Mouse (Mus musculus) thymus, adult 2 months (tissue): ENCODE results near the gene Klk10. TPM values are rescaled to one million over a fixed set of nuclear protein-coding genes. Genes with fewer than 3 reads are reported as not detected.

Source experiments
- DNase-seq: peaks from one replicate; pipeline ENCODE4 v3.0.0; 2021
- H3K27ac ChIP-seq: fragments of 200-500 bp; 2 replicates; pipeline ENCODE4 v1.5.1; 2012; ENCODE audit warnings: low read length, control low read depth; ENCODE audit not compliant: control insufficient read depth, insufficient read depth
- H3K27me3 ChIP-seq: fragments of 200-500 bp; 2 replicates; pipeline ENCODE4 v1.6.1; 2012; ENCODE audit warnings: mild to moderate bottlenecking, low read length, moderate library complexity, mixed read lengths; ENCODE audit not compliant: control insufficient read depth, insufficient read depth
- H3K36me3 ChIP-seq: fragments of 200-500 bp; 2 replicates; pipeline ENCODE4 v1.6.1; 2012; ENCODE audit warnings: mild to moderate bottlenecking, low read length, moderate library complexity; ENCODE audit not compliant: control insufficient read depth, insufficient read depth
- H3K4me1 ChIP-seq: fragments of 200-500 bp; replicated peaks from 2 replicates; pipeline ENCODE4 v1.6.1; 2012; ENCODE audit warnings: low read length; ENCODE audit not compliant: control insufficient read depth, insufficient read depth
- H3K4me3 ChIP-seq: fragments of 200-500 bp; 2 replicates; pipeline ENCODE4 v1.5.1; 2012; ENCODE audit warnings: mild to moderate bottlenecking, low read length, control low read depth, moderate library complexity; ENCODE audit not compliant: control insufficient read depth, insufficient read depth
- CTCF ChIP-seq: fragments of 200-500 bp; IDR thresholded peaks from 2 replicates; pipeline ENCODE4 v1.5.1; 2012; ENCODE audit warnings: mild to moderate bottlenecking, control low read depth, low read length, moderate library complexity, borderline replicate concordance; ENCODE audit not compliant: control insufficient read depth, poor library complexity, insufficient read depth; ENCODE audit errors: extremely low read depth
- POLR2A ChIP-seq: fragments of 200-500 bp; IDR thresholded peaks from 2 replicates; pipeline ENCODE4 v1.6.1; 2012; ENCODE audit warnings: mild to moderate bottlenecking, low read length, control low read depth, moderate library complexity; ENCODE audit not compliant: control insufficient read depth, poor library complexity, insufficient read depth; ENCODE audit errors: extremely low read depth
- WGBS: fragments of 180-500 bp; shearing (Covaris S2); methylation state at CpG from one replicate; pipeline ENCODE4 v1.1.7; 2018; 5-methylcytosine and 5-hydroxymethylcytosine counted together
- polyA plus RNA-seq: library from polyadenylated mRNA; depleted of rRNA; stranded (reverse); fragments of >200 nt; gene quantifications from 2 replicates; pipeline ENCODE4 v1.2.3, GENCODE M21; 2012; rRNA removed

Klk10 gene
- polyA plus RNA-seq = 1.7 and 3.3 TPM in 2 replicates

- DNase-seq = no peak
- no peak within 1 kb of the TSS for H3K4me3 ChIP-seq
- WGBS = 48% methylated on average over 5 of the region's 5 CpGs
Measured at GRCm38 (mm10) chr7:43780746-43781145, at the start of gene Klk10. Gene Klk10, plus strand, starts transcription at chr7:43781035.

GRCm38 (mm10) chr7:43747788-43748187, 33.0 kb upstream of the Klk10 start:
- Histone ChIP-seq H3K36me3 (no peaks in the 10 kb centered on the region), H3K27me3 (no peaks in the 10 kb centered on the region), H3K4me1 (no peaks in the 10 kb centered on the region), H3K27ac (no peak overlapping the region), H3K4me3 (no peak overlapping the region)
- DNase-seq = no peak
- TF ChIP-seq CTCF = no peak
- no peak for TF ChIP-seq POLR2A
- WGBS = 17% methylated on average over 1 of the region's 1 CpGs

More at GRCm38 (mm10) chr7:43780746-43781145, at the start of gene Klk10:
- no peaks in the 10 kb centered on the region for H3K4me1 ChIP-seq
- no peaks in the 10 kb centered on the region for H3K36me3 ChIP-seq
- TF ChIP-seq CTCF = no peak
- no peak for TF ChIP-seq POLR2A
- no peaks in the 10 kb centered on the region for H3K27me3 ChIP-seq
- H3K27ac ChIP-seq = no peak within 1 kb of the TSS

- TF ChIP-seq CTCF (no peak), POLR2A (no peak)
- no peak overlapping the region for H3K27ac ChIP-seq
- no peak overlapping the region for H3K4me3 ChIP-seq
- no peaks in the 10 kb centered on the region for H3K36me3 ChIP-seq
- 44% methylated on average over 2 of the region's 2 CpGs for WGBS
- H3K27me3 ChIP-seq = no peaks in the 10 kb centered on the region
- no peak for DNase-seq
- H3K4me1 ChIP-seq = no peaks in the 10 kb centered on the region
Measured at GRCm38 (mm10) chr7:43752806-43753205, 28.0 kb upstream of the Klk10 start.

DNA sequence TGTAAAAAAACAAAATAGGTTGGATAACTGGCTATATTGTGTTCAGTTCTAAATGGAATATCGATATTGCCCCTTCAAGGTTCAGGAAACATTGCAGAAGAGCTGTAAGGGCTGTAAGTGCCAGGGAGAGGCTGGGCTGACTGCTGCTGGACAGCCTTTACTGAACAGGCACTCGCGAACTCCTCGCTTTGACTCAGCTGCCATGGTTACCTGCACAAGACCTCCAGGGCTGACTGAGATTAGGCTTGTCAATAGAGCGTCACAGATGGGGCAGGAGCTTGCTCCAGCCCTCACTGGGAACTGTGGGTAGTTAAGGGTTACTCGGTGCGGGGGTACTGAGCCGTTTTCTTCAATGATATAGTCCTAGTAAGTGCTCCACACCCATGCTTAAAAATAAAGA, 14.4 kb upstream of the Klk10 start:
- Histone ChIP-seq H3K4me3 (no peak overlapping the region), H3K36me3 (no peaks in the 10 kb centered on the region), H3K27me3 (no peaks in the 10 kb centered on the region), H3K27ac (no peak overlapping the region), H3K4me1 (no peaks in the 10 kb centered on the region)
- no peak for DNase-seq
- no peak for TF ChIP-seq CTCF
- no peak for TF ChIP-seq POLR2A
- WGBS = 73% methylated on average over 8 of the region's 8 CpGs

DNA sequence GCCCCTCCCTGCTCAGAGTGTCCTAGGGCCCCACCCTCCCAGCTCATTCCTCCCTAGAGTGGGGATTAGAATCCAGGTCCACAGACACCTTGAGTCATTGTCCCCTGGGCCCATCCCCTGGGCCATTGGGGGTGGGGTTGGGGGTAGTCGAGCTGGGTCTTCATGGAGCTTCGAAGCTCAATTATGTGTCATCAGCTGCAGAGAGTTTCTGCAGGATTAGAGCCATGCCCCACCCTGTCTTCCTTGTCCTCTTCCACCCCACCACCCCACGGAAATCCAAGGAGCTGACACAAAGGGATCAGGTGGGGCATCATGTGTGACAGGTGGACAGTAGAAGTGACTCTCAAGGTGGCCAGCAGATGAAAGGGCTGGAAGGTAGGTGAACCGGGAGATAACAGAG, 12.2 kb upstream of the Klk10 start, which contains the start of gene Klk12:
Gene Klk12 (plus strand): TSS at position 301 of the 400 bp plus-strand sequence.
- no peak within 1 kb of the TSS for H3K4me3 ChIP-seq
- no peaks in the 10 kb centered on the region for H3K36me3 ChIP-seq
- H3K27ac ChIP-seq = no peak within 1 kb of the TSS
- H3K4me1 ChIP-seq = no peaks in the 10 kb centered on the region
- no peak for TF ChIP-seq CTCF
- TF ChIP-seq POLR2A = no peak
- H3K27me3 ChIP-seq = no peaks in the 10 kb centered on the region
- no peak for DNase-seq
- 84% methylated on average over 4 of the region's 4 CpGs for WGBS

GRCm38 (mm10) chr7:43769636-43770035, 11.2 kb upstream of the Klk10 start:
- no peaks in the 10 kb centered on the region for H3K27me3 ChIP-seq
- H3K4me3 ChIP-seq = no peak overlapping the region
- 95% methylated on average over 8 of the region's 8 CpGs for WGBS
- no peaks in the 10 kb centered on the region for H3K36me3 ChIP-seq
- H3K27ac ChIP-seq = no peak overlapping the region
- H3K4me1 ChIP-seq = no peaks in the 10 kb centered on the region
- TF ChIP-seq POLR2A (no peak), CTCF (no peak)
- DNase-seq = no peak

DNA sequence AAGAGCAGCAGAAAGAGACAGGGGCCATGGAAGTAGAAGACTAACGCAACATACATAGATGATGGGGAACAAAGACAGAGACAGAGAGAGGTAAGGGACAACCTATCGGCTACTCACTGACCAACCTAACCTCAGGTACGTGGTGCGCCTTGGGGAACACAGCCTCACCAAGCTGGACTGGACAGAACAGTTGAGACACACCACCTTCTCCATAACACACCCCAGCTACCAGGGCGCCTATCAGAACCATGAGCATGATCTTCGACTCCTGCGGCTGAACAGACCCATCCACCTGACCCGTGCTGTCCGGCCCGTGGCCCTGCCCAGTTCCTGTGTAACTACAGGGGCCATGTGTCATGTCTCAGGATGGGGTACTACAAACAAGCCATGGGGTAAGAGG, 10.1 kb upstream of the Klk10 start:
- Histone ChIP-seq H3K4me3 (no peak overlapping the region), H3K36me3 (no peaks in the 10 kb centered on the region), H3K4me1 (no peaks in the 10 kb centered on the region), H3K27me3 (no peaks in the 10 kb centered on the region), H3K27ac (no peak overlapping the region)
- DNase-seq = no peak
- no peak for TF ChIP-seq CTCF
- TF ChIP-seq POLR2A = no peak
- WGBS = 94% methylated on average over 10 of the region's 10 CpGs
